Mouse (Mus musculus) B cell, adult 2 months (primary cell): Measurements from ENCODE around the gene Pgrmc2.
A peak's percentile ranks its signal among the peaks of the same experiment; 100 is the strongest.

ENCODE experiments used
- DNase-seq, 2 experiments: peaks; one replicate each; pipeline ENCODE4 v3.0.0; 2022

The Pgrmc2 gene

DNA sequence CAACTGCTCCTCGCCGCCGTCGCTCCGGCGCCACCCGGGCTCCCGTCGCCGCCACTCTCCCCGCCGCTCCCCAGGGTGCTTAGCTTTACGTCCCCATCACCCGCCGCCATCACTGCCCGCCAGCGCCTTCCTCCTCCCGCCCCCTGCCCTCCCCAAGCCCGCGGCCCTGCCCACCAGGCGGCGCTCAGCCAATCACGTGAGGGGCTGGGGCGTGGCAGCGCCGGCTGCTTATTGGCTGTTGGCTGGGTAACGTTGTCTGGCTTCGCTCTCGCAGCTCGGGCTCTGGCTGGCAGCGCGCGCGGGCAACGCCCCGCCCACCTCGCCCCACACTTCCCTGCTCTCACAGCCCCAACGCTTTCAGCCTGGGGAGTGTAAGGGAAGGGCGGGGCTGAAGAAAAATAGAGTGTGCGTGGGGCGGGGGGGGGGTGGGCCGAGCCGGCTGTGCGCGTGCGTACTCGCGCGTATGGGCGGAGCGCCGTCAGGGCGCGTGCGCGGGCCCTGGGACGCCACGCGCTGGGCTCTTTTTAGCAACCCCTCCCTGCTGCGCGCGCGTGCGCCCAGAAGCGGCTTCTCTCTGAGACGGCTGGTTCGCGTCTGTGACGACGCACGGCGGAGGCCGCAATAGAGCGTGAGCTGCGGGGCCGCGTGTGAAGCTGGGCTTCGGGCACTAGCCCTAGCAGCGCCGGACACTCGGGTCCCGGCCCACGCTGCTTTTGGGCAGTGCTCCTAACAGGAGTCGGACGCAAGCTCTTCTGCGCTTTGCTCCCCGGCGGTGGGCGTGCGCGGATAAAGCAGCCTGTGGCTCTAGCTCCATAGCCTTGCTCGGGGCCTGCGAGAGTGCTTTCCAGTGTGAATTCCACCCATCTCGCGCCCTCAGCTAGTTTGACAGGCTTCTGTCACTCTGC is at the start of gene Pgrmc2:
Pgrmc2 (minus strand) TSS at position 162 of the 905 bp plus-strand sequence.
- peak; percentile 98 for DNase-seq

DNA sequence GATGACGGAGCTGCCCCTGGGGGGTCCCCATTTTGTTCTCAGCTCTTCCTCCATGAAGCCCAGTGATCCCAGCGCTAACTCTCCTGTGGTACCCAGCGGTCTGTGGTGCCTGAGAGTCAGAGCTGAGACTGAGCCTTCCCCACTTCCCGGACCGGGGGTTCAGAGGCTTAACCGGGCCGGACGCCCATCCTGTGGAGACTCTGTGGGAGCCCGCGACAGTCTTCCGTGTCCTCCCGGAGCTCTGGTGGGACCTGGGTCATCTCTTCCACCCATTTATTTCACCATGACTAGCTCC is 41.1 kb upstream of the Pgrmc2 start:
- DNase-seq = no peak

DNA sequence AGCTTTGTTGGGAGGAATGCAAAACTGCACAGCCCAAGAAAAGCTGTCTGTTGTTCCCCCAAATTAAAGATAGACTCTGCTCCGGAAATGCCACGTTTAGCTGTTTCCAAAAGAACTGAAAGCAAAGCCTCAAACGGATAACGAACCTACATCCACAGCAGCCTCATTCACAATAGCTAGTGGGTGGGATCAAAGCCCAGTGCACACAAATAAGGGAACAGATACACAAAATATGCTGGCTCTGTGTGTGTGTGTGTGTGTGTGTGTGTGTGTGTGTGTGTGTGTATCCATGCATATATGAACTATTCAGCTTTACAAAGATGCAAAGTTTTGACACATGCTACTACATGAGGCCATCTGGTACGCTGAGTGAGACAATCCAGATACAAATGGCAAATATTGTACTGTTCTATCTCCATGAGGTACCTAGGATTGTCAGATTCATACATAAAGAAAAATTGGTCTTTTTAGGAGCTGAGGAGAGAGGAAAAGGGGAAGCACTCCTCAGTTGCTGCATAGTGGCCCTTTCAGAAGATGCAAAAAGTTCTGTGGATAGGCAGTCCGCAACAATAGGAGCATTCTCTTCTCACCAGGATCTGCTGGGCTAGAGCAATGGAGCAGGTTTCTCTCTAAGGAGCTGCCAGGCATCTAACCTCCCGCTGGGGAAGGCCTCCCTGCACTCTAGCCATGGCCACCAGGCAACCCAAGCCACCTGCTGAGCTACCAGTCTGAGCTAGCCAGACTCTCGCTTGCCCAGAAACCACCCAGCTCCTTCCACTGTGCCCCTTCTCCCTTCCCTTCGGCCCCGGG is 40.5 kb upstream of the Pgrmc2 start:
- DNase-seq = no peak

DNA sequence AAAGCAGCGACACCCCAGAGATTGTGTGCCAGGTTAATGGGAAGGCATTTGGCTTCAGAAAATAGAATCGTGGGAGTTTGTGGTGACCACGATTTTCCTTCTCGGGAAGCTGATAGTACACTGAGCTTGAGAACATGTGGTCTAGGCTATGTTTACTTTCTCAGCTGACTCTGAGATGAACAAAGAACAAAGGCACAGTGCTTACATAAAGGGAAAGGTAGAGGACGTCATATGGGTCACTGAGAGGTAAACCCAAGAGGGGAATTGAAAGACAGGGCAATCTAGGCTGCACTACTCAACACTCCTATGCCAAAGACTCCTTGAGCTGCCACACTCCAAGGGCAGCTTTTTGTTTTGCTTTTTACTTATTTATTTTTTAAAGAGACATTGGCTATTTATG is 35.3 kb upstream of the Pgrmc2 start:
- DNase-seq = no peak

DNA sequence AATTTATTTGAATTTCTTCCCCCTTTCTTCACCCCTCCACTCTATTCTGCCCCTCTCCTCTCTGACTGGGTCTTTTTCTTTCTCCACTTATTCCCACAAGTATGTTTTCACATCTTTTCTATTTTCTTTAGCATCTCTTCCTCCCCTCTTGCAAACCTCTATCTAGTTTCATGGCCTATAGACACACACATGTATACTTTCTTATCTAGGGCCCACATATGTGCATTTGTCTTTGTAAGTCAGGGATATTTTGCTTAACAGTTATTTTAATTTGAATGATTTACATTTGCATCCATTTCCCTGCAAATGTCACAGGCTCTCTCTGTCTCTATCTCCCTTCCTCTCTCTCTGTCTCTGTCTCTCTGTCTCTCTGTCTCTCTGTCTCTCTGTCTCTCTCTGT is 34.6 kb upstream of the Pgrmc2 start:
- DNase-seq = no peak

DNA sequence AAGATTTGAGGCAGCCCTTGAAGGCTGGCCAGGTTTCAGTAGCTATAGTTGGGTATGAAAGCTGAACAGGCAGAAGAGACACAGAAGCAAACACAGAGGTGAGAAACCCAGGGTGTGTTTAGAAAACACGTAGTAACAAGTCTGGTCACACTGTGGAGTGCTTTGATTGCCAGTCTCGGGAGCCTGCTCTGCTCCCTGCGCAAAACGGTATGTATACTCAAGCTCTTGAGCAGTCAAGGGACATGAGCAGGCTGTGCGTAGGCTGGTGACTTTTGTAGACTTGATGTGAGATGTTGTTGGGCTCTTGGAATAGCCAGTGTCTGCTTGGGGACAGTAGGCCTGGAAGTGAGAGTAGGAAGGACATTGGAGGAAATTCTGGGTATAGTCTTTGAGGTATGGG is 30.3 kb upstream of the Pgrmc2 start:
- no peak for DNase-seq

DNA sequence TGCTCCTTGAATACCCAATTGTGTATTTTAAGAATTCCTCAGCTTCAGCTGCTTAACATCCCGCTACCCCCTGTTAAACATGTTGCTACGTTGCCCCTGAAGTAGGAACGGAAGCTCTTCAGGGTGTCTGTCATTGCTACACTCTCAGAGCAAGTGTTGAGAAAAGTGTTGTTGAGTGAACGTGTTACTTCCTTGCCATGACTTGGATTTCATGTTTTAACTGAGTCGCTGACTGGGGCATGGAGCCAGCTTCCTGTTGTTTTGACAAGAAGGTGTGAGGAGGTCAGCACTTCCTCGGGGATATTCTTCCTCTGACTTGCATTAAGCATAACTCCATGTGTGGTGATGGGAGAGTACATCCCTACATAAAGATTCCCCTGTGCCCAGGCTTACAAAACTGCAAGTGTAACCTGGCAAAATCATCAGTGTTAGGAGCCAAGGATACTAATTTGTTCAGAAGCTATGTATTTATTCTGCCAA is 25.5 kb upstream of the Pgrmc2 start:
- no peak for DNase-seq

DNA sequence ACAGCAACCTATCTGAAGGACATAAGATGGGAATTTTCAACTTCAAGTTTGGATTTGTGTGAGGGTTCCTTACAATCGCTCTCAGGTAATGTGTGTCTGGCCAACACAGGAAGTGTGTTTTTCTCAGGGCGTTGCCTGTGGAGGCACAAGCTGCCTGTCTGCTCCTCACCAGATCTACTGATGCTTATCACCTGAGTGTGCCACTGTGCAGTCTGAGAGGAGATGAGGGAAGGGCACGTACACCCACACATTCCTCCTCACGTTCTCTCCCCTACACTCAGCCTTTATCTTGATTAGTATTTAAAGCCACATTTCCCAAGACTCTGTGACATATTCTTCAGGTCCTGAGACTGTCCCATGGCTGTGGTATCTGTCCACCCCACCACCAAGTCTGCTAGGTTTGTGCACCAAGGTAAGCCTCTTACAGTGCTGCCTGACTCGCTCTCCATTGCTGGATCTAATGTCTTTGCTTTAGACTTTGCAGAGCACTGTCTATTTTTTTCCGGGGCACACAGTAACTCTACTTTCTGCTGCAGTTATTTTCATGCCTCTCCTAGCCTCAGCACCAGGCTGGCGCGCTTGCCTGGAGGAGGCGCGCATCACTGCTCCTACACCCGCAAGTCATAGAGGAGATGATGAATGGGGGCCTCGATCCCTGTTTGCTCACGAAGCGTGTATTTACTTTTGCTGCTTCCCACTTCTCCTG is 24.9 kb upstream of the Pgrmc2 start:
- no peak for DNase-seq

DNA sequence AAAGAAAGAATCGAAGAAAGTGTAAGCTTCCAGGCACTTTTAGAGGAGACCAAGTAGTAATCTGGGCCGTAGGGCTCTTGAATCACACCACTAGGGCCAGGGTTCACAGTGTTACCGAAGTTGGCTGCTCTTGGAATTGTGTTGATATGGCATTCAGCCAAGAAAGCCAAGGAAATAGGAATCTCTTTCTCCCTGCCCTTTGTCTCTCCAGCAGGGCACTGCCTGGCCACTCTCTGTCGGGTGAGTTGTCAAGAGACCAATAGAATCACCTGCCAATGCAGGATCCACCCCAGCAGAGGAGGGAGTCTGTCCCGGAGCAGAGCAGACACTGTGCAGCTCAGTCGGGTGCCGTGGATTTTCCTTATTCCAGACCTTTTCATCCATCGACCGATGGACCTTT is 19.1 kb upstream of the Pgrmc2 start:
- DNase-seq = no peak

DNA sequence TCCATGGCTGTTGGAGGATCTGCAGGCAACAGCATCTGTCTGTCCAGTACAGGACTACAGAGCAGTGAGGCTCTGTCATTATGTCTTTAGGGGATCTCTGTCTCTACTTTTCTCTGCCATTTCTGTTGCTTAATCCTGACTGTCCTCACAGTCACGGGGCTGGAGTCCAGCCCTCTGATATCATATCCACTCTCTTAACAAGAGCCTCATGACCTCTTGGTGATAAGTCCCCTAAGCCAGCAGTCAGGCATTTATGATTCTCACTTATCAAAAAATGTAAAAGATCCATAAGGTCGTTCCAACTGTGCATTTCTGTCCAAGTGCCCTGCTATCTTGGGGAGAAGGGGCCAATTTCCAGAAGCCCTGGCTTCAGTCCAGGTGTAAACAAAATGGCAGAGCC is 17.3 kb upstream of the Pgrmc2 start:
- no peak for DNase-seq

DNA sequence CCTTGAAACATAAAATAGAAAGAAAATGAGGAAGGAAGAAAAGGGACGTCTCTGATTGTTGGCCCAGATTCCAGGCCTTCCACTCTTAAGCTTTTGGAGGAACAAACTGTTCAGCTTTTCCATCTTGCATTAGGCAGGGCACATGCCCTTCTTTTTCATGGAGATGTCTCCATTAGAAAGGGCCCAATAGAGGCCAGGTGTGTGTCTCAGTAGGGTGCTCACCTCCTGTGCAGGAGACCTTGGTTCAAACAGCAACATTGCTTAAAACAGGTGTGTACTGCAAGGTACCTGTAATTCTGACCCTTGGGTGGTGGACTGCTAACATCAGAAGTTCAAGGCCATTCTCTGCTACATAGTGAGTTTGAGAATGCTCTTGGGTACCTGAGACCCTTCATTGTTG is 16.8 kb upstream of the Pgrmc2 start:
- DNase-seq = no peak

DNA sequence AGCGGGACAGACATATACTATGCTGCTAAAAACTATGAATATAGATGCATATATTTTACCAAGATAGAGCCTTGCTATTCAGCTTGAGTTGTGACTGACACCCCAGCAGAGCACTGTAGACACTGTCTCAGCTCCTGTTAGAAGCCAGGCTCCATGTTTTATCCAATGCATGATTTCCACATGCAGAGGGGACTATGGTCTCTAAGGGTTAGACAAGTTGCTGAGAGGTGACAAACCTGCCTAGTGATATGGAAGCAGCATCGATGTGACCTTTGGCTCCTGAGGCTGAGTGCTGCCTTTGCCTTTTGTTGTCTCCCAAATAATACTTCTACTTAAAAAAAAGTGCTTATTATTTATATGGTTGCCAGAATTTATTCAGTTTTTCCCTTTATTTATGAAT is 10.4 kb upstream of the Pgrmc2 start:
- no peak for DNase-seq

DNA sequence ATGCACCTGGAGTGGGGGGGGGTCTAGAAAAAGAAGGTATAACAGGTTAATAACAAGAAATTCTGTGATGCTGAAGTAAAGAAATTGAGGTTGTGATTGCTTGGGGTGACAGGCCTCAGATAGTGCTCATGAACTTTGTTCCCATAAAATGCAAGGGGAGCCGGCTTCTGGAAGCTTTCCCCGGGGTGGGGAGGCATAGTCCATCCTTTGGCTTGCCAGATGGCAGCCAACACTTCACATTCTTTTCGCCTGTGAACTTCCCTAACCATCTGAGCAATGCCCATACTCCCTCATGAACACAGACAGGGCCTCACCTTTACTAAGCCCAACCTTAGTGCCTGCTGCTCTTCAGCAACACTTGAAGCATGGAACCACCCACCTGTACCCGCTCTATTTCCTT is 9.5 kb upstream of the Pgrmc2 start:
- DNase-seq = no peak

DNA sequence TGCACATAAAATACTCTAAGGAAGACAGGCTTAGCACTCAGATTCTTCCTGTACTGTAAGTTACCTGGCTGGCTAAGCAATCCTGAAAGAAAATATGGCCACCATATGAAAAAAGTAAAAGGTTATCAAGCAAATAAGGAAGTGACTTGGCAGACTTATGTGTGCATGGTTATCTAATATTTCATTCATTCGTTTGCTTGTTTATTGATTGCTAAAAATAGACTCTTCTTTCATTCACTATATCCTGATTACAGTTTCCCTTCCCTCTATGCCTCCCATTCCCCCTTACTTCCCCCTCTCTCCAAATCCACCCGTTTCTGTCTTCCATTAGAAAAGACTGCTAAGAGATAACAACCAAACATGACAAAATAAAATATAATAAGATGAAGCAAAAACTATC is 8.0 kb upstream of the Pgrmc2 start:
- no peak for DNase-seq

DNA sequence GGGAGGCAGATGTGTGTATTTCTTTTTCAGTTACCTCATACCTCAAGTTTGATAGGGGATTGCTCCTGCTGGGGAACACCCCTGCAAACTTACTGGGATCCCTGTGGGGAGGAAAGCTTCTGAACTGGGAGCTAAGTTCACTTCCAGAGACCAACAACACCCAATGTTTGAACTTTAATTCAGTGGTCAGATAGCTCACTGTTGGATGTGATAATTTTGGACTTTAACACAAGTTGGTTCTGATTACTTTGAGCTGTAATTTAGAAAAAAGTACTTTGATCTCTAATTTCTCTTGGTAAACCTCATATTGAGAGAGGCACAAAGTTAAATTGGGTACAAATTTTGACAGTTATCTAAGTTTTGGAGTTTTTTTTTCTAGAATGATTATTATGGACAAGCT is 4.2 kb upstream of the Pgrmc2 start:
- no peak for DNase-seq

DNA sequence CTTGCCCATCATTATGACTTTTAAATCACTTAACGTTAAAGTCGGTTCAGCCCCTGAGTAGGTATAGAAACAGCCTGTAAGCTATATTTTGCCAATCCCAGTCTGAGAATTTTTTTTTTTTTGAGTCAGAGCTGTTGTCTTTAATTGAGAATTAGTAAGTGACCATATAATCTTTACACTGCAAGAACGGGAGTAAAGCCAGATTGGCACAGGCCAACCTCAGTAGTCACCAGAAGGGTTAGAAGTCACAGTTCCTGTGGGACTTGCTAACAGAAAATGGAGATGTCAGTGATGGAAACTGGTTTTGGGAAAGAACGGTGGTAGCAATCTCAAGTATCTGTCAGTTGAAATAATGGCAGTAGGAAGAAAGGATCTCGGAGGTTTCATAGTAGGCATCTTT is 1.6 kb upstream of the Pgrmc2 start:
- no peak for DNase-seq

DNA sequence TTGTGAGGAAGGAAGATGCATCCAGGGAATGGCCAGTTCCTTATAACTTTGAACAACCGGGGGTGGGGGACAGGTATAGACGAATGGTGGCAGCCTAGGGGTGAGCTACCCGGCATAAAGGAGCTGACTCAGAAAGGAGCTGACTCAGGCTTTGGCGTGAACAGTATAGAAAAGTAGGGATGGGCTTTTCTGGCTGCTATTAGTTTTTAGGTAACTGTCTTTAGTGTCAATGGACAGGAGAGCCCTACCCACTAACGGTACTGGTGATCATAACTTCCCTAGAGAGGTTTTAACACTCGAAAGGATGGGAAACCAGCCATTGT is 905 bp upstream of the Pgrmc2 start:
- no peak for DNase-seq

DNA sequence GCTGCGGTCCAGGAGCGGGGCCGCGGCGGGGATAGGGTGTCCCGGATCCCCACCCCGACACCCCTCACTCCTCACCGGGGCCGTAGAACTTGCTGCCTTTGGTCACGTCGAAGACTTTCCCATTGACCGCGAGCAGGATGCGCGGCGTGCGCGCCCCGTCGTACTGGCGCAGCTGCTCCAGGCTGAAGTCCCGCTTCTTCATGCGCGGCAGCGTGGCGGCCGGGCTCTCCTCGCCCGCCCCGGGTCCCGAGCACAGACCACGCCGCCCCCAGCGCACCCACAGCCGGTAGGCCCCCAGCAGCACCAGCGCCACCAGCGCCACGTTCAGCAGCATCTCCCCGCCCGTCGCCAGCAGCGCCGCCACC is 344 bp downstream of the Pgrmc2 start:
- DNase-seq = no peak

DNA sequence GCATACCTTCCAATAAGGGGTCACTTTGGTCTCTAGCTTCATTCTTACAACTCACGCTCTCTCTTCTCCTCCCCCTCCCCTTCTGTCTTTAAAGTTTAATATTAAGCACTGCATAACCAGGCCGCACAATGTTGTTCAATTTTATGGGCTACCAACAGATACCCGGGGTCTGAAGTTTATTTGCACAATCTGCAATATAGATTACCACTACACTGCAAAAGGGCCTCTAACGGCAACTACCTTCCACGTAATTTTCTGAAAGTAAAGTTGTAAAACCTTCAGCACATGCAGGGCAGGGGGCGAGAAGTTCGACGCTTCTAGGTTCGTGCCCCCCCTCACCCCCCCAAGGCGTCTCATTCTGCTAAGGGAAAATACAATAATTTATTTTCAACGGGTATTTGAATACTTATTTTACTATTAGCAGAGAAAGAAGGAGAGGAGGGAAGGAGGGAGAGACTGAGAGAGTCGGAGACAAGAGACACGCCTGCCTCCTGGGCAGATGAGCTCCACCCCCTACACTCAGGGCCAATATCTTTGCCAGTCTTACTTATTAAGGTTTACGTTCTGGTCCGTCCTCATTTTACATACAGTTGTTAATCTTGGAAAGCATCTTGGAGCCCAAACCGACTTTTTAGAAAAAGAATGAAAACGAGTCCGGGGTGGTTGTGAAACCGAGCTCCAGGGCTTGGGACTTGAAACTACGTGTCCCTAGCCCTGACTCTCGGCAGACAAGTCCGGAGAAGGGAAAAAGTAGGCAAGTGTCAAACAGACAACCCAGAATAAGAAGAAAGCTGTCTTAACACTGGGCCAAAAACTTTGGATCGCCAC is 1.2 kb downstream of the Pgrmc2 start:
- peak in 1 of 2 experiments; percentile 17 for DNase-seq

DNA sequence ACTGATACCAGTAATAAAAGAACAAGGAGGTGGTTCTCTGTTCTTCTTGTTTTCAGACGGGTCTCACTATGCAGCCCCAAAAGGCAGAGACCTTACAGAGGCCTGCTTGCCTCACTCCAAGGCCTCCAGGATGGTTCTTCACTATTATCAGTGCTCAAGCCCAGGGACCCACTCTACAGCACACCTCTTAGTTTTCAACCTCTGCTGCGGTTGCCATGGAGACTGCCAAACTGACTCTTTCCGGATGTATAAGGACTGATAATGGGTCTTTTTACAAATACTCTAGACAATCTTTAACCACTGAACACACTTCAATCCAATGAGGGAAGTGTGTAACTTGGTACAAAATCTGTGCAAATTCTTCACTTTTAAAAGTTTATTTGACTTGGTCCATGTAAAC is 2.1 kb downstream of the Pgrmc2 start:
- peak; percentile 4 to 13 for DNase-seq

DNA sequence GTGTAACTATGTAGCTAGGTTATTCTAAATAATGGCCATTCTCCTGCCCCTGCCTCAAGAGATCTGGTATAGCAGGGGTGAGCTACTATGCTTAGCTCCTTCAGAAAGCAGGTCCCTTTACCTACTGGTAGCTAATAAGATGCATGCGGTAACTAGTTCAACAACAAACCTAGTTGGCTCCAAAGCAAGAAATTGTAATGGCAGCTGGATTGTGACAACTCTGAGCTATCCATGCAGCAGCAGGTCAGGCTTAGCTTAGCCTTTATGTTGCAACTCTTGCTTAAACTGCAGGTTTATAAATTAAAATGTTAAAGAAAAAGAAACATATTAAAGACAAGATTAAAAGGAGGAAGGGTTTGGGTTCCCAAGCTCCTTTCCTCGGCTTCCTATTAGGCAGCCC is 4.2 kb downstream of the Pgrmc2 start:
- no peak for DNase-seq

DNA sequence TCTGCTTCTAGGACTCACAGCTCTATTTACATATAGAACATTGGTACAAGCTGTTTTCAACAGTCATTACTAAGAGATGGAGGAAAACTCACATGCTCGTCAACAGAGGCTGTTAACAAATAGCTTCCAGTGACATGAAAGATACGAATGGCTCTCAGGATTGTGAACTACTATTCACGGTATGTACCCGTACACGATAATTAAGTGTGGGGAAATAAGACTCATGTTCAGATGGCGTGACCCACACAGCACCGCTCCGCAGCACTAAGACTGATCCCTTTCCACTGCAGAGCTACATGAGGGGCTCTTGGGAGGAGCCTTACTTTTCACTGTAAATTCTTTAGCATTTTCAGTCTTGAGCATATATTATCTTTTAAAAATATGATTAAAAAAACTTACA is 7.5 kb downstream of the Pgrmc2 start:
- DNase-seq = no peak

DNA sequence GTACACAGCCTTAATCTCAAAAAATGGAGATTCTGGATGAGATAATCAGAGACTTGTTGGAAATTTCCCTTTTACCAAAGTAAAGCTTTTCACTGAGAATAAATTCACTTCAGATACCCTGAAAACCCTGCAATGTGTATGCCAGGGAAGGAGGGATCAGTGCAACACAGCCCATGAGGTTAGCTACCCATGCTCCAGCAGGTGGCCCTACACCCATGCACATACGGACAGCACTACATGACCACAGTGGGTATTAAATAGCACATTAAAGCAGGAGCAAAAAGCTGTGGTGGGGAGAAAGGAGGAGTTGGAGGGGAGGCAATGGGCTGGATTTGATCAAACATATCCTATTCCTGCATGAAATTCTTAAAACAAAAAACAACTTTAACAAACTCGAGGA is 12.3 kb downstream of the Pgrmc2 start:
- no peak for DNase-seq
